Mouse (Mus musculus): ENCODE measurements around the gene Recql. TPM values are rescaled to one million over a fixed set of nuclear protein-coding genes. Genes with fewer than 3 reads are reported as not detected.

Gene Recql
- total RNA-seq (2021), result 10 to 100 TPM; 11.1 to 12.3 TPM
- long read RNA-seq, experiment 1, transcript Recql-203 (15 exons, 3,389 nt), result major isoform, 10 of 17 reads
- long read RNA-seq, experiment 1, partial matches to known transcripts, result 1 of 17 reads
- long read RNA-seq, experiment 1, other reads (novel, unspliced or antisense), result 3 of 17 reads
- long read RNA-seq, experiment 2, transcript Recql-203 (15 exons, 3,389 nt), result major isoform, 22 of 37 reads
- long read RNA-seq, experiment 2, transcript Recql-201 (16 exons, 2,112 nt), result minor isoform, 6 of 37 reads
- long read RNA-seq, experiment 2, partial matches to known transcripts, result 3 of 37 reads
- long read RNA-seq, experiment 2, other reads (novel, unspliced or antisense), result 6 of 37 reads

DNA sequence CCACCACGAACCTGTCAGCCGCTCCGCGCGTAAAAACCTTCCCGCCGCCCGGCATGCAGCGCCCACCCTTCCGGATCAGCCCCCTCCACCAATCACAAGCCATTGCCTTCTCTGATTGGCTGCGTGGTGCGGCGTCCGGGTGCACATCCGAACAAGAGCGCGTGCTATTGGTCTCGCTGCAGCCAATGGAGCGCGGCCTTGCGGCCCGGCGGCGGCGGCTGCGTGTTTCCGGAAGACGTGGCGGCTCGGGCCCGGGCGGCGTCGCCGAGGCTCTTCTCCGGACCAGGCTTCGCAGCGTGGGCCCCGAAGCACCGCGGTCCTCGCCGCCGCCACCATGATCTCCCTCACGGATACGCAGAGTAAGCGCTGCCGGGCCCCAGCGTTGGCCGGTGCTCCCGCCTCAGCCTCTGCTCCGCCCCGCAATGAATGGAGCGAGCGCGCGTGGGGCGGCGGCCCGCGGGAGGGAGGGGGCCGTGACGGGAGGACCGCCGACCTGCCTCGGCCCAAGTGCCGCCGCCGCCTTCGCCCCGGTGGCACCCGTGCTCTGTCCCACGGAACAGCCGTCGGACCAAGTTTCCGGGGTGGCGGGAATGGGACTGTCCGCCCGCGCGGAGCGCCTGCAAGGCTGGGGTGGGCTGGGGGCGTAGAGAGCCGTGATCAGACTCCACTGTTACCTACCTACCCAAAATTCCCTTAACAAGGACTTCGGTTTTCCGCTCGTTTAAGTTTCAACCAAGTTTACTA is at the start of gene Recql, which contains the start of gene Golt1b:
TSS of gene Recql (minus strand) at position 77 of the 744 bp plus-strand sequence.
TSS of gene Golt1b (plus strand) at position 211 of the 744 bp plus-strand sequence.
- peak; percentile 98 to 99 for DNase-seq (ENCODE audit: low spot score in 2 of 2)

DNA sequence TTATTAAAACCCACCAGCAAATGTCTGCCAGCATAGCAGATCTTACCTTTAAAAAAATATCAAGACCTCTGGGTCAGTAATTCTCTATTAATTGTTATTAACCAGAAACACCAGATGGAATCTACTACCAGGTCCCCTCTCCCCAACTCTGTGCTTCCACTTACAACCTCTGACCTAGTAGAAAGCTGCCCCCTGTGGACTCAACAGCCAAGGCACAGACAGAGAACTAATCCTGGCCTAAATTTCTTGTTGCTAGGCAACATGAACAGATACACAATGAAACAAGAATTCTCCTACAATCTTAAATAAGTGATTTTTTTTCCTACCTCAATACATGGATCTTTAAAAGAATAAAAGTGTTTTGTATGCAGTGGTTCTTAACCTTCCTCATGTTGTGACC is 42.2 kb upstream of the Recql start:
- DNase-seq (ENCODE audit: low spot score in 2 of 2), result no peak

DNA sequence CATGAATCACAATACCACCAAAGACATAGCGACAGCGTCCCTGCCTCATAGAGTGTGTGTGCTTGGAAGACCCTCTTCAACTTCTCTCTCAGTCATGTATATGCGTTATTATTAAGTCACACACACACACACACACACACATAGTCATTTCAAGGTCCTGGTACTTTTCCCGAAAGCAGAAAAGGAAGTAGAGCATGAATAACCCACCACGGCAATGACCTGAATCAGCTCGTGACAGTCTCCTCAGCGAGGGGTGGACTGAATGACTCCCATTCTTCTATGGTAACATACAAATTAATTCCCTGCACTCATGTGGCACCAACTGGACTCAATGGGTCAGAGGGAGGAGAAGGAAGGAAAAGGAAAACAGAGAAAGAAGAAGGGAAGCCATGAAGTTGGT is 38.1 kb upstream of the Recql start:
- no peak for DNase-seq (ENCODE audit: low spot score in 2 of 2)

DNA sequence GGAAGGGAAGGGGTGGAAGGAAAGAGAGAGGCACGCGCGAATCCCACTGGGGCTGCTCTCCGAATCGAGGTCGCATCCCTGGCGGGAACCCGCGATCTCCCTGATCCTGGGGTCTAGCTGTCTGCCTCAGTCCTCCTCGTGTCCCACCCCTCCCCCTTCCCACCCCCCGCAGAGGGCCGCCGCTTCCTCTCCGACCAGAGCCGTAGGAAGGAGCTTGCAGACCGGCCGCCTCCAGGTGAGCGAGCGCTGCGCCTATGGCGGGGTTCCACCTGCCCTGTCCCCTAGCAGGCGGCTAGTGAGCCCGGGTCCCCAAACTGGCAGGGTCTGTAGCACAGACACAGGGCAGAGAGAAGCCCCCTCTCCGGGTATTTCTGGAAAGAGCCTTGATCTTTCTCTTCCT is 27.7 kb upstream of the Recql start:
- no peak for DNase-seq (ENCODE audit: low spot score in 2 of 2)

DNA sequence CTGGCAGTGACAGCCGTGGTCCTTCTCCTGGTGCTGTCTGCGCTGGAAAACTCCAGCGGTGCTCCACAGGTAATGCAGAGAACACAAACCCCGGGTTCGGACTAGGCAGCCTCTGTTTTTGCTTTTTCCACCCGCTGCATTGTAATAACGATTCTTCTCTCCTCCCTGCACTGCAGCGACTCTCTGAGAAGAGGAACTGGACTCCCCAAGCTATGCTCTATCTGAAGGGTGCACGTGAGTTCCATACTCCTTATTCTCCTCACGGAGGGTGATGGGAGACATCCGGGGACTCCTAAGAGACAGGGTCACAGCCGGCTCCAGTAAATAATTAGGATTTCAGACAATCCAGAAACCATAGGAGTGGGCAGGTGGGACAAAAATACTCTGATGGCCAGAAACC is 27.0 kb upstream of the Recql start:
- no peak for DNase-seq (ENCODE audit: low spot score in 2 of 2)

DNA sequence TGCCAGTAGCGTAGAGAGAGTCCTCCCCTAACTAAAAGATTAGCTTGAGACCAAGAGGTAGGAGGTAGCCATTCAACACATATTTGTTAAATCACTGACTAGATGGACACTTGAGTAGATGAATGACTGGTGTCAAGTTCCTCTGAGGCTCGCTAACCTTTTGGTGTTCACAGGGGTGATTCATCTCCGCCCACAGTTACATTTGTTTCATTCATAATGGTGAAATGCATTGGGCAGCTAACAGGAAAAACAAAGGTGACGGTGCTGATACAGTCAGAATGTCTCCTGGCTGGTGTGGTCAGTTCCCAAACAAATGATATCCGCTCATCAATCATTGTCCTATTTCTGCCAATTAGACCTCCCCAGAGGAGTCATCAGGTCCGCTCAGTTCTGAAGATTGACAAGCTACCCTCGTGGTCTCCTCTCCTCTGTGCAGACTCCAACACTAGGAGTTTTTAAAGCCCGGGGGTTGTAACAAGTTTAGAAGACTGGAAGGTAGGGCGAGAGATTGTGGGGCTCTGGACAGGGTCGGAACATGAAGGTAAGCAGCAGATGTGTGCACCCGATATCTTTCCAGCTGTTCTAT is 26.1 kb upstream of the Recql start, which contains the start of gene Spx:
TSS of gene Spx (plus strand) at position 536 of the 586 bp plus-strand sequence.
- no peak for DNase-seq (ENCODE audit: low spot score in 2 of 2)

DNA sequence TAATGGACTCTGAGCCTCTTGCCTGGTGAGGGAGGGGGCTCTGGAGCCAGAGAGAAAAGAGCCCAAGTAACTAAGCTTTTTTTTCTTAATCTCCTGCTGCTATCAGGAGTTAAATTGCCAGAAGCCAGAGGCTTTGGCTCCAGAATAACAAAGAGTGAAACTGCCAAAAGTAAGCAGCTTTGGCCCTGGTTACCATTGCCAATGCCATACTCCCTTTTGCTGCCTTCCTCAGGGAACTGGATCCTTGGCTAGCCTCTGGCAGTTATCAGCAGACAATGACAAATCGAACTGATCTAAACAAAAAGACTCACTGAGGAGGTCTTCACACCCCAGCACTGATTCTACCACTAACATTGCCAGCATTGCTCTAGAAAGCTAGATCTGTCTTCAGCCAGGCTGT is 24.3 kb upstream of the Recql start:
- no peak for DNase-seq (ENCODE audit: low spot score in 2 of 2)

DNA sequence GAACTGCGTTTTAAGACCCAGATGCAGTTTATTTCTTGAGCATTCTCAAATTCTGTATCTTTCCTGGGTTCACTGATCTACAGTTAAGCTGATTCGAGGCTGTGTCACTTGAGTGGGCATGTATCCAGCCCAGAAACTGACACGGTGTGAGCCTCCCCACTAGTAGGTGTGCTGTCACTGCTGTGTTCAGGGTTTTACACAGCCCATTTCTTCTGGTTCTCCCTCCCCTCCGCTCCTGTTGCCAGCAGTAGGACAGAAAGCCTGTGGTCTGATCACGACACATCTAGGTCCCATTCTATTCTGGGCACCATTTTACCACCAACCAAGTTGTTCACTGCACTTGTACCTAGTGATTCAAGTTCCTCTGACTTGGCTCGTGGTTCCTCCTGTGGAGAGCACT is 8.9 kb upstream of the Recql start:
- no peak for DNase-seq (ENCODE audit: low spot score in 2 of 2)

DNA sequence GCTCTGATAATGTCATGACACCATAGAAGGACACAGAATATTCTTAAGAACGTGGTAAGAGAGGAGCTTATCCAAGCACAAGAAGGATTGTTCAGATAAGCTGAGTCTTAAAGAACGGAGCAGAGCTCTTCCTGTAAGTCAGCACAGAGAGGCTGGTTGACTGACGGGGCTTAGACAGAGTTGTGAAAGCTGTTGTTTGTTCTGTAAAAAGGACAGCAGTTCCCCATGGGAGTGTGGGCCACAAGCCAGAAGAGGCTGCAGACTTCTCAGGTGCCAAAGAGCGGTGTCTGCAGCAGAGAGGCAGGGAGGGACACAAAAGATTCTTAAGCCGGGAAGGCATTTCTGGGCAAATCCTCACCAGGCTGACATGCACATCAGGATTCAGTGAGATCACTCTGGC is 7.8 kb upstream of the Recql start:
- DNase-seq (ENCODE audit: low spot score in 2 of 2), result no peak

DNA sequence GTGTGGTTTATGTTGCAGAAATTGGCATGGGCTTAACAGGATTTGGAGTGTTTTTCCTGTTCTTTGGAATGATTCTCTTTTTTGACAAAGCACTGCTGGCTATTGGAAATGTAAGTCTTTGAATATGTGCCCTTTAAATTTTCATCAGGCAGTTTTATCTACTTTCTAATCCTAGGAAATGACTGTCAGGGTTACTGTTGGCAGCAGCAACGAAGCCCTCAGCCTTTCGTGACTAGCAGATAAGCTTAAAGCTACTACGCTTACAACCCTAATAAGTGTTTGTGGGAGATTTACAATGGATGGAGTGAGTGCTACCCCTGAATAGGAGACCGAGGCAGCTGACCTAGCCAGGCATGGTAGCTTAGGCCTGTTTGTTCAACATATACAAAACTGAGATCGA is 5.4 kb upstream of the Recql start:
- no peak for DNase-seq (ENCODE audit: low spot score in 2 of 2)

DNA sequence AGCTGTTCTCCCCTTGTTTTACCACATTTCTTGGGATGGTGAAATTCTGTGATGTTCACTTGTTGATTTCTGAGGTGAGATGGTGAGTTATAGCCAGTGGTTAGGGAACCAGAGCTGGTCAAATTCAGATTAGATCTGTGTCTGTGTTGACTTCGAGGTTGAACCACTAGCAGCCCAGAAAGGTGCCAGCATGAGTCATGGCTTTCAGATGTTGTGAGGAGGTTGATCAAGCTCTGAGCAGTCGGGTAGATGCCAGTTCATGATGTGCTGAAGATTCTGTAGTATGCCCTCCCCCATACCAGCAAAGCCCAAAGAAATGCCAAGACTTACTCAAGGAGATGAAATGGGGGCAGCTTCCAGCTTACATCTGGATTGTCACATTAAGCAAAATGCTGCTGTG is 2.2 kb upstream of the Recql start:
- no peak for DNase-seq (ENCODE audit: low spot score in 2 of 2)

DNA sequence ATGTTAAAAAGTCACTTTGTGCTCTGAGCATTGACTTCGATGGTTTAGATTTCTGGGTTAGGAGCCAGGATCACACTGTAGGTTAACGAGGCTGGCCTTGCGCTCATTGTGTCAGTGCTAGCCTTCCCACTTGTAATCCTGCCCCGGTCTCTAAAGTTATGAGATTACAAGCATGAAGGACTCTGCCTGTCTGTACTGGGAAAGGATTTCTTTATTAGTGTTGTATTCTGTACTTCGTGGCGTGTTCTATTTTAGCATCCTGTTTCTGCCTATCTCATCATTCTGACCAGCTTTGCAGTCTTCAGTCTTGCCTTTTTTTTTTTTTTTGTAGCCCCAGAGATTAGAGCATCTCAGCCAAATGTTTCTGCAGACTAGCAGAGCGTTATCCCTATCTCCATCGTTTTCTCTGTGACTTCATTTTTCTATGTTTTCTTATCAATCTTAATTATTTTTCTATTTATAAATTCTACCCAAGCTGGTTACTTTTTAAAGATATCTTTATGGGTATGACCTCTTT is 926 bp upstream of the Recql start:
- no peak for DNase-seq (ENCODE audit: low spot score in 2 of 2)

DNA sequence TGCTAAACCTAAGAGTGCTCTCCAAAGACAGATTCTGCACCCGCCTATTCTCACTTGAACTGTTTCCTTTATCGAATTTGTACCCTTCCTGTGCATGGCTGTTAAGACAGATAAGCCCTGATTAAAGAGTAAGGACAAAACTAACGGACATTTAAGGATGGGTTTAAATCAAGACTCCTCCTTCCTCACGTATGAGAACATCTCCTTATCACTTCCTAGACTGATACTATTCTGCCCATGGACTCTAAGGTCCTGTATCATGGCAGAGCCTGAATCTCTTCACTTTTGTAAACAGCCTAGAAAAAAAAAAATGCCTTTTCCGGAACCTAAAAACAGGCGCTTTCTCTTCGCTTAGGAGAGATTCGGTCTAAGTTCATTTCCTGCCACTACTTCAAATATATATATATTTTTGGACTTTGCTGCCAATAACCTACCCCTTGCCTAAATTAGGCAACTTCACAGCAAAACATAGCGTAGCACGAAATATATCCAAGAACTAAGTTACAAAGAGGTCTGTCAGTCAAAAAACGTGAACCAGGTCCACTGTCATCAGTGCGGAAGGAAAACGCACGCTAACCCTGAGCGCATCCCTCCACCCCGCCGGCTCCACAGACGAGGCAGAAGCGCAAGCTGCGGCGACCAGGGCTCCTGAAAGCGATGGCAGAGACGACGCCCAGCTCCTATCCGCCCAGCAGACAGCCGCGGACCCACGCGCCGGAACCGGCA is 439 bp downstream of the Recql start:
- DNase-seq (ENCODE audit: low spot score in 2 of 2), result no peak

DNA sequence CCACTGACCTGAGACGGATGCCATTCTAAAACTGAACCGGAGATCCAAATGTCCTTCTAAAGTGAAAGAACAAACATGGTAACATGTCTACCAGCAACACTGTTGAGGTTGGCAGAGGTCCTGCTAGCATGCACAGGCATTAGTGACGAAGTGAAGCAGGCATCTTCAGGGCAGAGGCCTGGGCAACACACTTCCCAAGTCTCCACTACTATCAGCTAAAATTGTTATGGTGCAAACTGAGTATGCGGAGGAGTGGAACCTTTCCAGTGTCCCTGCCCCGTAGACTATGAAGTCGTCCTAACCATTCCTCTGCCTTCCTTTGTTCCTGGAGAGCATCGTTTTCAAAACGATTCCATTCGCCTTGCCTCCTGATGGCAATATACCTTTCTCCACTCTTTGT is 2.4 kb downstream of the Recql start:
- DNase-seq (ENCODE audit: low spot score in 2 of 2), result no peak

DNA sequence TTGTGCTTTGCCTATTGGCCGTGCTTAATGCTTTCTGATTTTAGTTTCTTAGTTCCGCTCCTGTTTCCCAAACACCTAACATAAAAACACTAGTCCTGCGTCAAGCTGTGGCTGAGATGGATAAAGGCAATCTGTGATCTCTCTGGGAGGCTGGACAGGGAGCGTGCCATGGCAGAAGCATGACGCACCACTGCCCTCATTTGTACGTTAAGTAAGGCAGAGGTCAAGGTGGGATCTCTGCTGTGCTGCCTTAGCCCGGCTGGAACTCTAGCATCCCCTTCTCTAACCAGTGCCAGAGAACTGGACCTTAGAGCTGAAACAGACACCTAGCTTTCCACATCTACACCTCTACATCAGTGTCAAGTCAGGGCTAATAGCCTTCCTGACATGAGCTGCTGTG is 5.3 kb downstream of the Recql start:
- DNase-seq (ENCODE audit: low spot score in 2 of 2), result no peak

DNA sequence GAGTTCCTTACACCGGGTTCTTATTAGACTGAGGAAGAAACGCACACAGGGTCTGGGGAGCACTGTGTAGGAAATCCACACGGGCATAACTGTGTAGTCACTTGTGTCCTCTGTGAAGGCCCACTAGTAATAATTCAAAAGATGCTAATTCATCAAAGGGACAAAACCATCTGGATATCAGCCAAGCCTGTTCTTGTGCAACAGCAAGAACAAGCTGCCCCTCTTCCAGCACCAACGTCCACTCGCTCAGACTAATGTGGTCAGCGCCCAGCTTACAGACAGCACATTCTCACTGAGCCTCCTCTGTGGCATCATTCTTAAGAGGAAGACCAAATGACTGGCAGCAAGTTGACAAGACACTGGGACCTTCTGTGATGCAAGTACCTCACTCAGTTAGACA is 6.9 kb downstream of the Recql start:
- DNase-seq (ENCODE audit: low spot score in 2 of 2), result no peak

DNA sequence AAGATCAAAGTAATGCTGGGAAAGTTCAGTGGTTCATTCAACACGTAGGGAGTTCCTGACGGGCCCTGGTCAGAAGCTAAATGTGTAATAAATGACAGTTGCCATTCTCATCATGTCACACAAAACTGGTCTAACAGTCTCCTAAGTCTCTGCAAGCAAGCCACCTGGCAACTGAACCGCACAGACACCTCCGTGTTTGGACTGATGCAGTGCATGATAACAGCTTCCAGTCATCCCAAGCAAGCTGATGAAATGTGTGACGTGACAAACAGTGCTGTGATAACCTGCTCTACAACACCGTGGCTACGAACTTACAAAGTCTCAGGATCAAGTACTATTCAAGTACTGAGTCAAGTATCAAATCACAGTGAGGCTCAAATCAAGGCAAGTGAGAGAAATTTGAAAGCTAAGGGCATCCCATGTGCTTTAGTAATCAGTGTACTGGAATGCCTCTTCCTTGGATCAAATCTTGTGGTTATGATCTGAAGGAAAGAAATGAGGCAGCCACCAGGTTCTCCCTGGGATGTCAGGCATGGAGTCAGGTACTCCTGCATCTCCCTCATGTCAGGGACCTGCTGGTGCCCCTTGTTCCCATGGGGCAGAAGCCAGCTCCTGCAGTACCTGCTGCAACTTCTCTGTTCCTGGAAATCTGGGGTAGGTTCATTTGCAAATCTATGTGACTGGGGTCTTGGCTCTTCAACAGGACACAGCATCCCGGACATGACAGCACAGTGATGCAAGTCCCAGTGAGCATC is 8.1 kb downstream of the Recql start:
- DNase-seq (ENCODE audit: low spot score in 2 of 2), result no peak

DNA sequence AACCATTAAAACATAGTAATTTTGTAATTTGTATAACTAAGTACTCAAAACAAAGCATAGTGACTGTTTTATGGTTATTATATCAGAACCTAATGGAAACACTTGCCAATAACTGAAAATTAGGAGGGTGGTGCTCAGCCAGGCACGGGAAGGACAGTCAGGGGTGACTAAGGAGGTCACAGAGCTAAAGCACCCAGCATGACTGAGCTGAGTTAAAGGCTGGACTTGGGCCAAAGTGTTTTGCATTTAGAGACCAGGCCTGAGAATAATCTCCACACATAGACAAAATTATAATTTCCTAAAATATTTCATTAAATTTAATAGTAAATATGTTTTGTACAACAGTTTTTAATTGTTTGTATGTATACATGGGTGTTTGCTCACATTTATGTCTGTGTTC is 9.8 kb downstream of the Recql start:
- DNase-seq (ENCODE audit: low spot score in 2 of 2), result no peak

DNA sequence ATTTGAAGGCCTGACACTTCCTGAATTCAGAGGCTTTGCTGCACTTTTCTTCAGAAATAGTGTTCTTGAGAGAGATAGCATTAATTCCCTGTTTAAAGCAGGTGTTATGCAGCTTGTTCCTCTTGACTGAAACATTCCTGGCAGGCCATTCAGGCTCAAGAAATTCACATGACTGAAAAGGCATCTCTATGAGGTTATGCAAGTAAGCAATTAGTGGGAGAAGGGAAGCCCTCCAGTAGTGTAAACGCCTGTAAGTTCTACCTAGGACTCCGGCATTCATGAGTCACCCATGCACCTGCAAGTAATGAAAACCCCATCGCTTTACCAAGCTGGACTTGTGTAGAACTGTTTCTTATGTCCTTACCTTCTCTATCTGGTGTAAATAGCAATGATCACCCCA is 17.3 kb downstream of the Recql start:
- no peak for DNase-seq (ENCODE audit: low spot score in 2 of 2)

DNA sequence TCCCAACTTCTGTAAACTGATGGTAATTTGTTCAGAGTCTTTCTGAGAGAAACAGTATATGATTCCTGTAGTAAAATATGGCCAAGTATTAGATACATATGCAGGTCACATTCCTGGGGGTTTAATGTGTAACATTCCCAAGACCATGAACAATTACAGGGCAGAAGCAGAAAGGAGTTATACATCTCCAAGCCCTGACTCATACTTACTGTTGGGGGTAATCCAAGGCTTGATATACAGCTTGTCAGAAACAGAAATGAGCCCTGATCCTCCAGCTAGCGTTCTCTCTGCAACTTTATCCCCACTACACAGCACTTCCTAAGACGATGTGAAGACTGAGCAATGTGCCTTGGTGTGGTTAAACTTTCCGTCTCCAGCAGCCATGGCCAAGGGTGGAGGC is 19.3 kb downstream of the Recql start:
- DNase-seq (ENCODE audit: low spot score in 2 of 2), result no peak
